Mouse (Mus musculus) kidney, adult 18-20 months (tissue): ENCODE results near the gene Nub1.
A peak's percentile ranks its signal among the peaks of the same experiment; 100 is the strongest.
"Not testable (repeated sequence)": the region's sequence is repeated elsewhere in the genome, so short reads cannot be mapped to it uniquely, and the experiment has no call there.

Experiments used
- DNase-seq: peaks from one replicate; pipeline ENCODE4 v3.0.0; 2021

Gene Nub1

DNA sequence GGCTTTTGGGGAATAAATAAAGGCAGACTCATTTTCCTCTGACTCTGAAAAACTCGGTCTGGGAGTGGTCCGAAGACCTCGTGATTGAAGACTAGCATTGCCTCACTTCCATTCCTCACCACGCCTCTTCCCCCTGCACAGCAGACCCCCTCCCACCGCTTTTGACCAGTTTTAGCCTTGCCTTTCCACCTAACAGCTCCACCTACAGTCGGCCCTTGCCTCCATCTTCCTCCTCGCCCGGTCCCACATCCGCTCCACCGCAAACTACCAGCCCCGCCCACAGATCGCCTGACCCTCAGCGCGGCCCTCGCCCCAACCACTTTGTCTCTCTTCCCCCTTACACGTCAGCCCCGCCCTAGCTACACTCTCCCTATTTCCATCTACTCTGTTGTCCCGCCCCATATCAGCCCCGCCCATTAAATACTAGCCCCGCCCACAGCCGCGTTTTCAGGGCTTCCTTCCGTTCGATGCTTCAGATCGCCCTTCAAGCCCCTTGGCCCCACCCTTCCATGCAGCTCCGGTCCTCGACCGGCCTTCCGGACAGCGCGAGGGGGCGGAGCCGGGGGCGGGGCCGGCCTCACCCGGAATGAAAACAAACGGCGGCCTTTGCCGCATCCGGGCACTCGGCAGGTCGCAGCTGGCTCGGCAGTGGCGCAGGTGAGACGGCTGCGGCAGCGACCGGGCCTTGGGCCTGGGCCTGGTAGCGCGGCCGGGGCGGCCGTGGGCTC, at the start of gene Nub1:
TSS of gene Nub1 (plus strand) at position 167 of the 728 bp plus-strand sequence.
- peak; percentile 97 for DNase-seq

DNA sequence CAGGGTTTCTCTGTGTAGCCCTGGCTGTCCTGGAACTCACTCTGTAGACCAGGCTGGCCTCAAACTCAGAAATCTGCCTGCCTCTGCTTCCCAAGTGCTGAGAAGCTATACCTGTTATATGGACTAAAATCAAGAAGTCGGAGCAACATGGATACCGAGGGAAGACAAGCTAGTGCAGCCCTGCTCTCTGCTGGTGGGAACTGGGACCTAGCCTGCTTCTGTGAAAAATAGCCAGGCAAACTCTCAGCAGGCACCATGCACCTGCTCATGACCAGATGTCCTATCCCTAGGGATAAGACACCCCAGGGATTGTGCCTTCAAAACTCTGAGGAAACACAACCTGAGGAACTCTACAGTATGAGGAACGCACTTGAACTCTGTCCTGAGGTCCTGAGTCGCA, 48.3 kb upstream of the Nub1 start:
- no peak for DNase-seq

DNA sequence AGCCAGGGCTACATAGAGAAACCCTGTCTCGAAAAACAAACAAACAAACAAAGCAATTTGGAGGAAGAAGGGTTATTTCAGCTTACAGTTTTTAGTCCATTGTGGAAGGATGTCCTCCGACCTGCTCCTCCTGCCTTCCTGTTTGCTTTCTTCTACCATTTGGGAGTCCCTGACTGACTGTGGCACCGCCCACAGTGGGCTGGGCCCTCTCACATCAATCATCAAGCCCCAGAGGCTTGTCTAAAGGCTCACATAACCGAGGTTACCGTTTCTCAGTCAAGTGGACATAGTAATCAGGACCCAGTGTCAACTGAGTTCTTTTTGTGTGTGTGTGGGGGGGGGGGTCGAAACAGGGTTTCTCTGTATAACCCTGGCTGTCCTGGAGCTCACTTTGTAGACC, 47.2 kb upstream of the Nub1 start:
- DNase-seq, result no peak

DNA sequence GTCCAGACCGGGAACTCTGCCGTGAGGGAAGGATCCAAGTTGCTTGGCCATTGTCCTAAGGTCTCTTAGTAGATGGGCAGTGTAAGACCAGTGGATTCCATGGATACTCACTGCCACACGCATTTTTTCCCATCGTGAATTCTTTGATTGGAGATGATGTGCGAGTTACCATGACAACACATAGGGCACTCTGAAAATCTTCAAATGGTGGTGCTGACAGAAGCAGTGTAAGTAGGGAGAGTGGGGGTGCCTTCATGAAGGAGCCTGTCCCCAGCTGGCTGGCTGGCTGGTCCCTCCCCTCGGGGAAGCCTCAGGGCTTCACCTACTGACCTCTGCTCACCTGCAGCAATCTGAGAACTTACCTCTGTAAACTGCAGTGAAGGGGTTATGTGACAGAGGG, 46.3 kb upstream of the Nub1 start:
- no peak for DNase-seq

DNA sequence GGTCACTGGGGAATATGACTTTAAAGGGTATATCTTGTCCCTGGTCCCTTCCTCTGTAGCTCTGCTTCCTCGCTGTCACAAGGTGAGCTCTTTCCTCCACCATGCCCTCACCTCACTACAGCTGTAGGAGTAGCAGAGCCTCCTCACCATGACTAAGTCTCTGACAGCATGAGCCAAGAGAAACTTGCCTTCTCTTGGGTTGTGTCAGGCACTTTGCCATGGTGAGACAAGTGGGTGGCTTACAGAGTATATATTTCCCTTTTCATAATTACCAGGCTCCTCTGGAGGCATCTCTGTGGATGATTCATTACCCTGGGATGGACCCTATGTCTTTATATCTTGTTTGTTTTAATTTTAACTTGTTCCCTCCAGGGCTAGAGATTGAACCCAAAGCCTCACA, 39.9 kb upstream of the Nub1 start:
- no peak for DNase-seq

DNA sequence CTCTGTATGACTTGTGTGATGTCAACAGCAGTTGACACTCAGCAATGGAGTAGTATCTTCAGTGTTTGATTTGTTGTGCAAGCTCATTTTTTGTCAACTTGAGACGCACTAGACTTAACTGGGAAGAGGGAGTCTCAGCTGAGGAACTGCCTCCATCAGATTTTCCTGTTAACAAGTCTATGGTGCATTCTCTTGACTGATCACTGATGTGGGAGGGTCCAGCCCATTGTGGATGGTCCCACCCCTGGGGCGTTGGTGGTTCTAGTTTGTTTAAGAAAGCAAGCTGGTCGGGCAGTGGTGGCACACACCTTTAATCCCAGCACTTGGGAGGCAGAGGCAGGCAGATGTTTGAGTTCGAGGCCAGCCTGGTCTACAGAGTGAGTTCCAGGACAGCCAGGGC, 36.1 kb upstream of the Nub1 start:
- DNase-seq, result no peak

DNA sequence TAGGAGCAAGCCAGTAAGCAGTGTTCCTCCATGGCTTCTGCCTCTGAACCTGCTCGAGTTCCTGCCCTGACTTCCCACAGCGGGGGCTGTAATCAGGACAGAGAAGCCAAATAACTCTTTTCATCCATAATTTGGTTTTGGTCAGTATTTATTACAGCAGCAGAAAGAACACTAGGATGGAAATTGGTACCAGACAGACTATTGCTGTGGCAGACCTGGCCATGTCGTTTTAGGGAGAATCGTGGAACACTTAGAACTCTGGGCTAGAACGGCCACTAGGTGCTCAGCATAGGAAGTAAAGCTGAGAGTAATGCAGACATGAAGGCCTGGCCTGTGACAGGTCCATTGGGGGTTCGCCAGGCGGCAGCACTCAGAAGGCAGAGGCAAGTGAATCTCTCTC, 35.6 kb upstream of the Nub1 start:
- no peak for DNase-seq

DNA sequence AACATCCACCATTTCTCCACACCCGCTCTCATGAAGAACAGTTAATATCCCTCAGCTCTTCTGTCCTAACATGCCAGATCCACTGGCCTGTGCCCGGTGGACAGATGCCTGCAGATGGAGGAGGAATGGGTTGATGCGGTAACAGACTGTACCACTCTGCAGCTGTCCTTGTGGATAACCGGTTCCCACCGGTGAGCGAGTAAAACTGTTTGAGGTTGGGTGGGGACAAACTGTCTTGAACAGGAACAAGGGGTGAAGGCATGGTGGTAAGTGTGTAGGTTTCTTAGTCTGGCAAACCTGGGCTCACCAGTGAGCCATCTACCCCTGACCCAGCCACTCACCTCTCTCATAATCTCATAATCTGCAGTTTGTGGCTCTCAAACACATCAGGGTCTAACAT, 34.0 kb upstream of the Nub1 start:
- no peak for DNase-seq

DNA sequence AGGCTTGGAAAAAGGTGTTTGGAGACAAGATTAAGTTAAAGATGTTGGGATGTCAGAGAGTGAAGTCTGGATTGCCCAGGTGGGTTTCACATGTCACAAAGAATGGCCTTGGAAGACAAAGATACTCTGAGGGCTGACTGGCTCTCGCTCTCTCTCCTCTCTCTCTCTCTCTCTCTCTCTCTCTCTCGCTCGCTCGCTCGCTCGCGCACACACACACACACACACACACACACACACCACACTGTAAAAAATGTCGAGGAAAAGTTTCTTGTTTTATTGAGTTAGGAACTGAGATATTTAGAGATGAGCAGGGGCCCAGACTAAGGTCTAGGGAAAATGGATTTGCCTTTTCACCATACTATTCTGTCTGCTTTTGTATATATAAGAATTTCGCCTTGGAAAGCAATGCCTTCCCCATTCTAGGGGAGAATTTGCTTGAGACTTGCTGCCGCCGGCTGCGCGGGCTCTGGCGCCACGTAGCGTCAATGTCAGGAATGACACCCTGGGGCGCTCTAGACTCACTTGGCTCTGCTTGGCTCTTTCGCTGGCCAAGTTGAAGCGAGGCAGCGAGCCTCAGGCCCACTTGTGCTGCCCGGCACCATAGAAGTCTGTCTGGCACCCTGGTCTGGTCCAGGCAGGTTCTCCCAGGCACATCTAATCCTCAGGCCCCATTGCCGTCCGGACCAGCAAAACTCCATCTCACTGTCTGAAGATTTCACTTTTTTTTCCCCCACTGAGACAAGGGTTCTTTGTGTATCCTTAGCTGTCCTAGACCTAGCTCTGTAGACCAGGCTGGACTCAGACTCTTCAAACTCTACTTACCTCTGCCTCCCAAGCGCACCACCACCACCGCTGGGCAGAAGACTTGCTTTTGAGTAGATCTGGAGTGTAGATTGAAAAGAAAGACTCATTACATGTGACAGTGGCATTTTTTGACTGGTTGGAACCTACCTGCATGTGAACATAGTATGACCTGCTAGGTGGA, 33.3 kb upstream of the Nub1 start:
- peak; percentile 85 for DNase-seq

DNA sequence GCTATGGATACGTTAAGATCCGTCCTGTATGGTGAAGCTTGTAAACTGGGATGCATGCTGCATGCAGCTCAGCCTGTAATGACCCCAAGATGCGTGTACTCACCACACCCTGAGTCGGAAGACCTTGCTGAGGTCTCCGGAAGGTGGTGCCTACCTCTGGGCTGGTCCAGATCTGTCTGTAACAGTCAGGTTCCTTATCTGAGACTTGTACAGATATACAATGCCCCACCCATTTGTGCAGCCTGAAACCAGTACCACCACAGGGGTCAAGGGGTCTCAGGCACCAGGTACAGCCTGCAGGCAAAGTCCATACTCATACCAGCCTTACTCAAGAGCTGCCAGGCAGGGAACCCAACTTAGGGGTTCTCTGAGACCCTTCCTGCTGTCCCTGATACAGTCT, 32.6 kb upstream of the Nub1 start:
- DNase-seq, result no peak

DNA sequence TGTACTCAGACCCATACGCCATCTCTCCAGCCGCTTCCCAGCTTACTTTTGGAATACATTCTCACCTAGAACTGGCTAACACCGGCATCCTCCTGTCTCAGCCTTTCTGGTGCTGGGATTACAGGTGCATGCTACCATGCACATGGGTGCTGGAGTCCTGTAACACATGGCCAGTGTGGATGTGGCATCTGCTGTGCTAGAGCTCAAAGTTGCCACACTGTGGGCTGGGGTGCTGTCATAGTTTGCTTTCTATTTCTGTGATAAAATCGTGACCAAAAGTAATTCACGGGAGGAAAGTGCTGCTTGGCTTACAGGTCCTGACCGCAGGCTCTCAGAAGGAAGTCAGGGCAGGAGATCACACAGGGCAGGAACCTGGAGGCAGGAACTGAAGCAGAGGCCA, 30.8 kb upstream of the Nub1 start:
- DNase-seq, result no peak

DNA sequence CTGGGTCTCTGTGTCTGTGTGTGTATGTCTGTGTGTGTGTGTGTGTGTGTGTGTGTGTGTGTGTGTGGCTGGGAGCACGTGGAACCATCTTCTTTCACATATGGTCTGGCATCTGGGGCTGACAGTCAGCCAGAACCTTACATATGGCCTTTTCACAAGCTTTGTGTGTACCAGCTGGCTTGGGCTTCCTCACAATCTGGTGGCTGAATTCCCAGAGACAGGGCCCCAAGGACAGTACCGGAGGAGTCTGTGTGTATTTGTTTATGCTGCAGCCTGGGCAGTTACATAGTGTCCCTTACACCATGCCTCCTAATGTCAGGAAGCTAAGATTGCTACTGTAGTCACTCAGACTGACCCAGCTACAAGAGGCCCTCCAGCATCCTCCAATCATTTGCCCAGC, 28.2 kb upstream of the Nub1 start:
- no peak for DNase-seq

DNA sequence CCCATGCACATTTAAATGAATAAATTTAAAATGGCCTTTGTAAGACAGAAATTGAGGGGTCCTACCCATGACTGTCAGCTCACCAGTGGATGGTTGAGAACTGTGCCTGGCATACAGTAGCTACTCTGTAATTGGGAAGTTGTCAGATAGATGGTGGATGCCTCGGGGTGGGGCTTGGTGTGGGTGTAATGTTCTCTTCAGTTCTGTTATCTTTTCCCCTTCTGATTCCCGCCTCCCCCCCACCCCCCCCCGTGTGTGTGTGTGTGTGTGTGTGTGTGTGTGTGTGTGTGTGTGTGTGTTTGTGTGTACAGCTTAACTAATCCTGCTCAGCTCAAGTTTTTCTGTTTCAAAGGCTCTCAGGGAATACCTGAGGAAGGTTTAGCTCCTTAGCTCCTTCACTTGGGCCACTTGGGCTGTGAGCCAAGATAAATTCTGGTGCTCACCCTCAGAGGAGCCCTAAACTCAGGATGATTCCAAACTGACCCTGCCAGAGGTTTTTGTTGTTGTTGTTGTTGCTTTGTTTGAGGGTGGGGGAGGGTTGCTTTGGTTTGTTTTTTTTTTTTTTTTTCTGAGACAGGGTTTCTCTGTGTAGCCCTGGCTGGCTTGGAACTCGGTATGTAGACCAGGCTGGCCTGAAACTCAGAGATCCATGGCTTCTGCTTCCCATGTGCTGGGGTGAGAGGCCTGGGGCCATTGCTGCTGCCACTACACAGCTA, 25.5 kb upstream of the Nub1 start:
- no peak for DNase-seq

DNA sequence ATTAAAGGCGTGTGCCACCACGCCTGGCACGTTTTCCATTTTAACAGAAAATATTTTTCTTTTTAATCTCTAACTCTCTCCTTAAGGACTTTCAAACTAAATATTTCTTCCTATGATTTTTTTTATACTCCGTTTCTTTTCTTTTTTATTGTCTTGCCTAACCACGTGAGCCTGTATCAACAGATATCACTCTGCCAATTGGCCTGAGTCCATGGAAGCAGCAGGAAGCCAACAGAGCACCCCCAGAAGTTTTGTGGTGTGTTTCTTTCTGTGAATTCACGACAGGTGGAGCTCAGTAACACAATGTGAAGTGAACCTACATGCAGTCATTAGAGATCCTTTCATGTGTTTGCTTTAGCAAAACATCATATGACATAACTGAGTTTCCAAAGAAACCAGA, 23.9 kb upstream of the Nub1 start:
- DNase-seq, result no peak

DNA sequence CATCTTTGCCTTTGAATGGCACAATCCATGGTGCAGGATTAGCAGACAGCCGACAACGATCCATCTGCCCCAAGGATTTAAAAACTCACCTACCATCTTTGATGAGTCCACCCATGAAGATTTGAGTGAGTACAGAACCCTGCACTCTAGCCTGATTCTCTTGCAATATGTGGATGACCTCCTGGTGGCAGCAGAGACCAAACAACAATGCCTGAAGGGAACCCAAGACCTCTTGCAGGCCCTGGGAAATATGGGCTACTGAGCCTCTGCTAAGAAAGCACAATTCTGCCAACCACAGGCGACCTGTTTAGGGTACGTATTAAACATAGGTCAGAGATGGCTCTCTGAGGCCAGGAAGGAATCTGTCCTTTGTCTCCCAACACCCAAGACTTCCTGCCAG, 11.1 kb upstream of the Nub1 start:
- peak; percentile 88 for DNase-seq

DNA sequence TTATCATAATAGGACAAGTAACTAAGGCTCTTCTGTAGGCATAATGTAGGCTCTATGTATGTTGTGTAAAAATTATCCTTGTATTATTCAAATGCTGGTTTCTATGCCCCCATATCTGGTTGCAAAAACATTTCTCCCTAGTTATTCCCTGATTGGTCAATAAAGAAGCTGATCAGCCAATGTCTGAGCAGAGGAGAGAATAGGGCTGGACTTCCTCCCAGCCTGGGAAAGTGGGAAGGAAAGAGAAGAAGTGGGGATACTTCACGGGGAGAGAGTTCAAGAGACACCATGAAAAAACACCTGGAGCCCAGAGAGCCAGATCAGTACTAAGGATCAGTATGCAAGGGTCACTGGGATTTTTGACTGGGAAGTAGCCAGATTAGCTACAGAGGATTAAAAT, 3.9 kb upstream of the Nub1 start:
- DNase-seq, result no peak

DNA sequence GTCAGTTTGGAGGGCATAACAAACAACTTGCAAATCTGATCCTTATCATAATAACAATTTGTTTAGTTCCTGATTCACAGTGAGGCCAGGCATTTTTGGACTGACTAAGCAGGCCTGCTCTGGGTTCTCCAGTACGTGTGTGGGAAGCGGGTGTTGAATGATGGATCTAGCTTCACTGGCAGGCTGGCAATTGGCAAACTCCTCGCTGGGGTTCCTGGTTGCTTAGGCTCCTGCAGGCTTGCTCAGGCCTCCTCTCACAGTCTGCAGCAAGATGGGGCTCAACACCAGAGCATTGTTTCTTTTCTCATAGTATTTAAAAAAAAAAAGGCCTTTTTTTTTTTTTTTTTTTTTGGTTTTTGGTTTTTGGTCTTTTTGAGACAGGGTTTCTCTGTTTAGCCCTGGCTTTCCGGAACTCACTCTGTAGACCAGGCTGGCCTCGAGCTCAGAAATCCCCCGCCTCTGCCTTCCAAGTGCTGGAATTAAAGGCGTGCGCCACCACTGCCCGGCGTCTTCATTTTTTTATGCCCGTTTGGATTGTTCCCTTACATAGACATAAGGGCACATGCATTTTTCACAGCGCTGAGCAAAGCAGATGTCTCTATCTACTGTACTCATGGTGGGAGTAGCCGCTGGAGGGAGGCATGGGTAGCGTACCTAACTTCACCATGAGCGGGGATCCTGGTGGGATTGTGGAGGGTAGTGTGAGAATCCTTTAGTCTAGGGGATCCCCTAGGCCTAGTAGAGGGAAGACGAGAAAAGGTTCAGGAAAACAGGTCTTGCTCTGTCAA, 560 bp upstream of the Nub1 start:
- DNase-seq, result no peak

DNA sequence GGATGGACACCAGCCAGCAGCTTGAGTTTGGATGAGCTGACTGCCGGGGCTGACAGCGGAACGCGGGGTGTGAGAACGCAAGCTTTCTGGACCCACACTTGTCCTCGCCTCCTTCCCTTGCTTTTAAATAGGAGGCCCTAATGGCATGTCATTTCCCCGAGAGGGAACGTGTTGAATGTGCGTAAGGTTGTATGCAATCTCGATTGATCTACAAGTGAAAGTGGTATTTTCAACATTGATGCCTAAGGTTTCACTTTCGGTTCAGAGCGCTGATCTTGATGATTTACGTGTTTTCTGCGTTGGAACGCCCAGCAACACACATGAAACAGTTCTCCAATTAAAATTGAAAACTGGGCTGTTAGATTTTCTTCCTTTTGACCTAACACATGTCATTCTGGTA, 844 bp downstream of the Nub1 start:
- DNase-seq, result no peak

DNA sequence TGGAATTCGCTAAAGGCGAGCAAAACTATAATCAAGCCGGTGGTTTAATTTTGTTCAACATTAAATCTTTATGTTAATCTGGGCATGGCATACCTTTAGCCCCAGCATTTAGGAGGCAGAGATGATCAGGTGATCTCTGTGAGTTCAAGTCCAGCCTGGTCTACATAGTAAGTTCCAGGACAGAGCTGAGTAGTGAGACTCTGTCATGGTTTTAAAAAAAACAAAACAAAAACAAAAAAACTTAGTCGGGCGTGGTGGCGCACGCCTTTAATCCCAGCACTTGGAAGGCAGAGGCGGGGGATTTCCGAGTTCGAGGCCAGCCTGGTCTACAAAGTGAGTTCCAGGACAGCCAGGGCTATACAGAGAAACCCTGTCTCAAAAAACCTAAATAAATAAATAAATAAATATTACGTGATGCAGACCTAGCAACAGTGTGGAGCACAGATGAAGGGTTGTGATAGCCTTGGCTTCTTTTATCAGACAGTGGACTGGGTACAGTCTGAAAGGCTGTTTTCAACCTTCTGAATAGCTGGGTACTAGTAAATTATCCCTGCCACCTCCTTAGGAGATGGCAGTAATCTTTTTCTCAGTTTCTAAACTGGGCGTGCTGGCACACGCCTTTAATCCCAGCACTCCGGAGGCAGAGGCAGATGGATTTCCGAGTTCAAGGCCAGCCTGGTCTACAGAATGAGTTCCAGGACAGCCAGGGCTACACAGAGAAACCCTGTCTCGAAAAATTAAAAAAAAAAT, 1.5 kb downstream of the Nub1 start:
- DNase-seq, result not testable (repeated sequence)

DNA sequence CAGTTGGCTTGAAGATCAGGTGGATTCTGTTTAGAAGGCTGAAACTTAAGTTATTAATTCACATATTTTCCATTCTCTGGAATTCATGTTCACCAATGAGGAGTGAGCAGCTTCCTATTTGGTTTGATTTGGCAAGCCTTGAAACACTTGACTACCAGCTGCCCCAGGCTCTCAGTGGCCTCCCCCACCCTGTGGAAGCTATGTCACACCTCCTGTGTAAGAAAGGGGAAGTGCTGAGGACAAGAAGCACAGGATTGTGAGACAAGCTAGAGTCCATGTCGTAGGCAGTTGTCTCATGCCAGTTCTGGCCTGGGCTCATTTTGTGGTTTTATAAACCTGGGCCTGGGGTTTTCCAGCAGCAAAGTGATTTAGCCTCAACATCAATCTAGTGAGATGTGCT, 2.4 kb downstream of the Nub1 start:
- no peak for DNase-seq

DNA sequence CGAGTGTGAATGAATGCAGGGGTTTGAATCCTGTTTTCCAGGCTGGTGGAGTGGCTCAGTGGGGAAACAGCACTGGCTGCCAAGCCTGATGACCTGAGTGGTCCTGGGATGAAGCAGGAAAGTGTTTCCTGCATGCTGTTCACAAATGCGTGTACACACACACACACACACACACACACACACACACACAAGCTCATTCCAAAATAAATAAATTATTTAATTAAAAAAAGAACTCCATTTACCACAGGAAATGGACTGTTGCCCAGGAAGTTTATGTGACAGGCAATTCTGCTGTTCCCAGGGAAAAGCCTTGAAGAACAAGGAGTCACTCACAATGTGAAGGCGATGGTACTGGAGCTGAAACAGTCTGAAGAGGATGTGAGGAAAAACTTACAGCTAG, 11.4 kb downstream of the Nub1 start:
- DNase-seq, result no peak

DNA sequence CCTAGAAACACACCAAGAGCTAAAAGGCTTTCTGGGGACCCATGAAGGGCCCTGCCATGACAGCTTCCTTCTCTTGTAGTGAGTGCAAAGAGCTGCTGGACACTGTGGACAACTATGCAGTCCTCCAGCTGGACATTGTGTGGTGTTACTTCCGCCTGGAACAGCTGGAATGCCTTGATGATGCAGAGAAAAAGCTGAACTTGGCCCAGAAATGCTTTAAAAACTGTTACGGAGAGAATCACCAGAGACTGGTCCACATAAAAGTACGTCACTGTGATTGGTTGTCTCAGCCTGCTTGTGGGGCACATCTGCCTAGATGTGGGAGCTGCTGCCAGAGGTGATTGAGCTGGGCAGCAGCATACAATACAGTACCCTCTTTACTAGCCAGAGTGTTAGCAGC, 15.9 kb downstream of the Nub1 start:
- no peak for DNase-seq
